Mouse (Mus musculus) retina, adult 2 months (tissue): Measurements from ENCODE around the gene Rasl12.

Experiments
- DNase-seq: peaks from one replicate; pipeline ENCODE4 v3.0.0-alpha.2; 2012; ENCODE audit warnings: low read depth, low spot score

Gene Rasl12

DNA sequence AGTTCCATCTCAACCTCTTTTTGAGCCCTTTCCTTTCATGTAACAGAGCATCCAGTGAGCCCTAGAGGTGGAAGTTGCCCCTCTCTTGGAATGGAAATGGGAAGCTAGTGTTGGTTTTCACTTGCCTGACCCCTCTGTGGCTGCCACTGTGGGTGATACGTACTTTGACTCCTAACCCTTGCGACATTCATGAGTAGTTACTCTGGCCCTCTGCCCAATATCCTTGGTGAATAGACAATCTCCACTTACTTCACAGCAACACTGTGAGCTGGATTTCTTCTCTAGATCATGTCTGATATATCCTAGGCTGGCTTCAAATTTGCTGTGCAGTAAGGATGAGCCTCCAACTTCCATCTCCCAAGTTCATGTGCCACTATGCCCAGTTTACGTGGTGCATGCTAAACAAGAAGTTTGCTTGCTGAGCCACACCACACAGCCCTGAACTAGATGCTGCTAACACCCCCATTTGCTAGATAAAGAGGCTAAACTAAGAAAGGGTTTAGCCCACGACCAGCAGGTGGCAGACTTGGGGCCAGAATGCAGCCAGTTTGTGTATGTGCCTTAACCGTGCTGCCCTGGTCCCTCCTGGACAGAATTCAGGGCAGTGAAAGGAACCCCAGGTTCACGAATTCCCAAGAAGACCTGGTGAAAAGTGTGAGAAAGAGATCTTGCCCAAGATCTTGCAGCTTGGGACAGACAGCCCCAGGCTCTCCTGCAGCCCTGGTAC, 5.5 kb upstream of the Rasl12 start:
- DNase-seq, result peak; percentile 42

DNA sequence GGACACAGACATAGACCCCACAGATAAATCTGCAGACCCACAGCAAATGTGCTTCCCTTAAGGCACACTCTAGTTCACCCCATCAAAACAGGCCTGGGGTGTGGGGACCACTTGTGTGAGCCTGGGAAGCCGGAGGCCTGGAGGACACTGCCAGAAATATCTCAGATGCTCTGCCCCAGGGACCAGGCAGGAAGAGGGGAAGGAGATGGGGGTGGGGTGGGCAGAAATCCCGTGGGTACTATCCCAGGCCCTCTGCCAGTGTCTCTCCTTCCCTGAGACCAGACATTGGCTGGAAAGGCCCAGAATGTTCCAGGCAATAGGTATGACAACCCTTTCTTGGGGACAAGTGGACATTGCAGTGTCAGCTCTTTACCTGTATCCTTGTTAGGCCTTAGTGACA, 4.7 kb upstream of the Rasl12 start:
- DNase-seq, result no peak

DNA sequence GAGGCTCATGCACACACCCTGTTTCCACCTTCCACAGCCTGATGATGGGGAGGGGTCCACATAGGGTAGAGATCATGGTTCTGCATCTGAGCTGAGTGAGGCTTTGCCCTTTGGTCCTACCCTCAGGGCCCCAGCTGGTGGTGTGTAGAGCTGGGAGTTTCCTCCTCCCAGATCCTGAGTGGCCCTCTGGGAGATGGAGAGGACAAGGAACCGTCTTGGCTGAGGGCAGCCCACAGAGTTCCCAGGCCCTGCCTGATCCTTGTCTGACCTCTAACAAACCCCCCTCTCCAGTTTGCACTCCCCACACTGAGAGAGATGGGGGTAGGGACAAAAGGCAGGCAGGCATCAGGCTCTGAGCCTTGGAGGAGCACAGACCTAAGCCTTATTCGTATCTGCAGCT, 3.9 kb upstream of the Rasl12 start:
- no peak for DNase-seq

DNA sequence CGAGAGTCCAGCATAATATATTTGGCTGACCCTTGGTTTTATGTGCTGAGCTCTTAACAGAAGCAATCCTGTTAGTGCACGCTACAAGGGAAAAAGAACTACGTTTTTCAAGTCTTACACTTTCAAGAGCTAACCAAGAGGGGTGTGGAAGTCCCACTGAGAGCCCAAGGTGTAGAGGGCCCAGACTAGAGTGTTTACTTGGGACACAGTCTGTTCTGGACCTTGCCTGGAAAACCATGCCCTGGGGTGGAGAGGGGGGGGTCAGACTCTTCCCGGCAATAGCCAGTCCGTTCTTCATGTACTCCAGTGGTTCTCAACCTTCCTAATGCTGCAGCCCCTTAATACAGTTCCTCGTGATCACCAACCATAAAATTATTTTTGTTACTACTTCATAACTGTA, 1.6 kb downstream of the Rasl12 start:
- no peak for DNase-seq

DNA sequence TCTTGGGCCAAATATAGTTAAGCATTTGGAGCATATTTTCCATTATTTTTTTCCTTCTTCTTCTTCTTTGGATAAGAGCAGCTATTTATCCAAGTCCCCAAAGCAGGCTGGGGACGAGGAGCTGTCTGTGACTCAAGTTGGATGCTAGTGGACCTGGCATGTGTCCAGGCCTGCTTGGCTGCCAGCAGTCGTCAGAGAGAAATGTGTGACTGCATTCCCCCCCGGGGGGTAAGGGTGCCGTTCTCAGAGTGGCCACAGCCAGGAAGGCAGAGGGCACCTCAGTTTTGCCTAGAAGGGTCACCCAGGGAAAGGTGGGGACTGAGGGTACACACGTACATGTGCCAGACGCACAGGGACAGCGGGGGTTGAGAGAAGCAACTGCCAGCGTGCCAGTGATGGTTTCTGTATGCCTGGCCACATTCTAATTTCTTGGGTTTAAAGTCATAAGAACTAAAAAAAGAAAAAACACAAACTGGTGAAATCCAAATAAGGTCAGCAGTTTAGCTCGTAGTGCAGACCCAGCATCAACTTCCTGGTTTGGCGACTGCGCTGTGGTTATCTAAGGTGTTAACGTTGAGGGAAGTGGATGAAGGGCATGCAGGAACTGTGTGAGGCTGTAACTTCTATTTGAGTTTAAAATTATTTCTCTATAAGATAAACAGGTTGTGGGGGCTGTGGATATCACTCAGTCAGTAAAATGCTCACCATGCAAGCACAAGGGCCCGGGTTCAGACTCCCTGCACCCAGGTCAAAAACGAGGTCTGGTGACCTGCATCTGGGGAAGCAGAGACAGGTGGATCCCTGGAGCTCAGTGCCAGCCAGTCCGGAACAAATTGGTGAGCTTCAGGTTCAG, 6.3 kb downstream of the Rasl12 start:
- no peak for DNase-seq

DNA sequence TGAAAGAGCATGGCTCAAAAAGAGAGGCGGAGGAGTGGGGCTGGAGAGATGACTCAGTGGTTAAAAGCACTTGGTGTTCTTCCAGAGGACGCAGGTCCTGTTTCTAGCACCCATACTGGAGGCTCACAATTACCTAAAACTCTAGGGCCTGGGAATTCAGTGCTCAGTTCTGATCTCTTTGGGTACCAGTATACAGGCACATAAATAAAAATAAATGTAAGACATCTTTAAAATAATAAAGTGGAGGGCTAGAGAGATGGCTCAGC, 6.8 kb downstream of the Rasl12 start:
- DNase-seq, result no peak

DNA sequence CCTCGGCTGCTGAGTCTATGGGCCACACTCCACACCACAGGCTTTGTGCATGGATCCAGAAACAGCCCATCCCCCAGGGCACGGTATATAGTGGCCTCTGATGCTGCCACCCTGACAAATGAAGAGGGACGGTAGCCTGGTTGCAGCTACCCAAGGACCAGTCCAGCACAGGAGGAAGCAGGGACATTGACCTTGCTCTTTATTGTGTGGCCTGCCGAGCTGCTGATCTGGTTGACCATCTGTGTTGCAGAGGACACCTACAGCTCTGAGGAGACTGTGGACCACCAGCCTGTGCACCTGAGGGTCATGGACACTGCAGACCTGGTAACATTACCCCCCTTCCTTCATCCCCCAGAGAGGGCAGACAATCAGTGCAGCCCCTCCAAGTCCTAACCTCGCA, 9.0 kb downstream of the Rasl12 start:
- no peak for DNase-seq

DNA sequence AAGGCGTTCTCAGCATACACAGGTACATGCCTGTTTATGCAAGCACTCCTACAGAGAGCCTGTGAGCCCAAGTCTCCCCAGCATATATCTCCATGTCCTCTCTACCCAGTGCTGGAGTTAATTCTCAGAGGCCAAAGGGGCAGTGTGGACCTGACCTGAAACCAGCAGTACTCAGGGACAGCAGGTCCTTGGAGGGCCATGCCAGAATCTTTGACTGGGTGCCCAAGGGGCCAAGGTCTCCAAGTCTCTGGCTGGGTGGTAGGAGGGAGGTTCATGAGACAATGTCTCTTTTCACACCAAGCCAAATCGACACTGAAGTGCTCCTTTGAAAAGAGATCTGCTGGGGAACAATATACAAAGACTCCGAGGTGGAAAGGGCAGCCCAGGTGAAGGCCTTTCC, 9.6 kb downstream of the Rasl12 start:
- DNase-seq, result no peak

DNA sequence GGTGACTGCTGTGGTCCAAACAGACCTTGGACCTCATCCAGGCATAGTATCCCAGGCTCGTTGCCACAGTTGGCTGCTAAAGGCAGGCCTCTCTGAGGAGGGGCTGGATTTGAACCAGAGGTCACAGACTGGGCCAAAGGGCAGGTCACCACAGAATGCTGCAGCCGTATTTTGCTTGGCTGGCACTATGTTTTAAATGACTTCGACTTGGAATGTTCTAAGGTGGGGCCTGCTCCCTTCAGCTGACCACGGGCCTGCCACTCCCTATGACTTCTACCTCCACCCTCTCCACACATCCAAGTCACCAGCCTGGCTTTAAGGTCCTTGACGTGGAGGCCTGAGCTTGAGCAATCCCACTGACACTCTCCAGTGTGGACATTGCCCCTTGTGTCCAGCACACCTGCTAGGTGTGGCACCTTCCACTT, 10.6 kb downstream of the Rasl12 start:
- no peak for DNase-seq

DNA sequence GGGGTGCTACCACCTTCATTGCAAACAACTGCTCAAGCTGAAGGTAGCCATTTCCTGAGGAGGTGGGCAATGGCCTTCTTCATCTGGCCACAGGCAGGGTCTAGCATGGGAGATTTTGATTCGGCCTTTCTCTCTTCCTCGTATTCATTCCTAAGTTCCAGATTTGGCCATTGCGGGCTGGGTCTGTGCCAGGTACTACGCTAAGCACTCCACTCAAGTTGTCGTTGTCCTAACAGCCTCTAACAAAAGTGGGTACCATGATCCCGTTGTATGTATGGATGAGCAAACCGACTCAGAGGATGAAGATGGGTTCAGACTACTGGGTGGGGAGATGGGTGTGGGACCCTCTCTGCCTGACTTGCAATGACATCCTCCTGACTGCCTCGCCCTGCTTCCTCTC, 12.1 kb downstream of the Rasl12 start:
- DNase-seq, result no peak

DNA sequence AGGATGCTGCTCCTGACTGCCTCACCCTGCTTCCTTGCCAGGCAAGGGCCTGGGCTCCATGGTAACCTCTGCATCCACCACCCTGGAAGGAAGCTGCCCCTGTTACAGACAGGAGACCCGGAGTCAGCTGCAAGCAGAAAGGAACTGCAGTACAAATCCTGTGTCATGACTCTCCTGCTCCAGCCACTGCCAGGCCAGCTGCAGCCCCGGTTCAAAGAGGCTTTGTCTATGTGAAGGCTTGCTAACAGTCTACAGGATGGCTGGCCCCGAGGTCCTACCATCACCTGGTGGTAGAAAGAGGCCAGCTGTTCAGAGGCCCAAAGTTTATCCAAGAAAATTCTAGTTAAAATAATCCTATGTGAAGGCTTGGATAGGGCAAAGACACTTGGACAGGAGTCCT, 13.0 kb downstream of the Rasl12 start:
- DNase-seq, result no peak

DNA sequence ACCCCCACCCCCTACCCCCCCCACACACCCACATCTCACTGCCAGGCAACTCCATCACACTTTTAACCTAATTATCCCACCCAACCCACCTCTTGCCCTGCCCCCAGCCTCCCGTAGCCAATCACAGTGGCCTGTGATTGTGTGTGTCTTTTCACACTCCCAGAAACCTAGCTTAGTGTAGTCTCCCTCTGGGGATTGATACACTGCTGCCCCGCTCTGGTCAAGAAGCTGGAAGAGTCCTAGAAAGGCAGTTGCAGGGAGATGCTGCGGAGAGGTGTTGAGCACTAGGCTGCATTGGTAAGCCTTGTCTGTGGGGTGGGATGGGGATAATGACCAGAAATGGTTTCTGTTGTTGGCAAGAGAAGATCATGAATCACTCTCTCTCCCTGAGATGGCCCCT, 19.4 kb downstream of the Rasl12 start:
- no peak for DNase-seq

DNA sequence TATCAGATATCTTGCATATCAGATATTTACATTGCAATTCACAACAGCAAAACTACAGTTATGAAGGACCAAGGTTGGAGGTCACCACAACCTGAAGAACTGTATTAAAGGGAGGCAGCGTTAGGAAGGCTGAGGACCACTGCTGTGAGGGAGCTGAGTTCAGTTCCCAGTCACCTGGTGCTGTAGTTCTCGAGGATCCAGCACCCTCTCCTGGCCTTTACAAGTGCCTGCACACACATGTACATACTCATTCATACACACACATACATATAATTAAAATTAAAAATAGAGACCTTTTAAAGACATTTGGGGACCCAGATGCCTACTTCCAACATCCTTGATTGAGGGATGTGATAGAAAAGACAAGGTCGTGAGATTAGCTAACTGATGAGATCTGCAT, 21.3 kb downstream of the Rasl12 start:
- DNase-seq, result no peak

DNA sequence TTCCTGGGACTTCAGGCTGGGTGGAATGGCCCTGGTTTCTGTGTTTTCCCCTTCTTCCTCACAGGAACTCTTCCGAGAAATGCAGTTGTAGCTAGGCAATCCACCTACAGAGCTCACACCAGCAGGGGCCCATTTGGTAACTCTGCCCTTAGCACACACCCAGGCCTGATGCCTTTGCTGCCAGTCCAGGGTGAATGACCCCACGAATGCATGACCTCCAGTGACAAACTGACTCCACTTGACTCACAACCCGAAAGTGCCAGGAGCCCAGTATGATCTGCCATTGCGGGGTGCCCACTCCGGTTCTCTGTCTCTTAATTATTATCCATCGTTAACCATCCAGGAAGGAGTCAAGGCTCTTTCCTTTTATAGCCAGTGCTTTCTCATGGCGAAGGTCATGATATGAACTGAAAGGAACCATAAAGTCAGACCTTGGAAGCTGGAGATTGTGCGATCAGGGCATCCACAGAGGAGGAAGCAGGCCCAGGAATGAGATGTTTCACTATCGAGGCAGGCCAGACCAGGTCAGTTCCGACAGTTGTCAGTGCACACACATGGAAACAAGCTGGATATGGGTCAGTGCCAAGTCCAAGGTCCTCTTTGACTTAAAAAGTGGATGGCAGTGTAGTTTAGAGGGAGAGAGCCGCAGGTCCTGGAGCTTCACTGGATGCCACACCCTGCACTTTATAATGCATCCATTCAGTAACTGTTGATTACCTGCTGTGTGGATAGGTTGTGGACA, 24.6 kb downstream of the Rasl12 start, which contains the start of gene Slc51b:
Gene Slc51b, minus strand, starts transcription at position 196 of the 742 bp plus-strand sequence.
- DNase-seq, result no peak

DNA sequence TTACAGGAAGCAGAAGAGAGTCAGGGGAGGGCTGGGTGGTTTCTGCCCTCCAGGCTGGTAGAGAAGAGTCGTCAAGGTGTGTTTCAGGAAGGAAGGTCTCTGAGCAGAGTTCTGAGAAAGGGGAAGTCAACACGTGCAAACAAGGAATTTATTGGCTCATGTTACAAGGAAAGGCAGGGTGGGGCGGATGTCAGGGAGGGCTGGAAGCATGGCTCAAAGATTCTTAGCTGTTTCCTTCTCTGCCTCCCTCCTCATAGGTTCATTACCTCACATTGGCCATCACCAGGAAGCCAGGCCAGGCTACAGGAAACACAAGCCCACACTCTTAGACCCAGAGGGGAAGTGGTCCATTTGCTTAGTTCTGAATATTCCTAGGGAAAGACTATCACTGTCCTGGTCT, 26.1 kb downstream of the Rasl12 start:
- no peak for DNase-seq

DNA sequence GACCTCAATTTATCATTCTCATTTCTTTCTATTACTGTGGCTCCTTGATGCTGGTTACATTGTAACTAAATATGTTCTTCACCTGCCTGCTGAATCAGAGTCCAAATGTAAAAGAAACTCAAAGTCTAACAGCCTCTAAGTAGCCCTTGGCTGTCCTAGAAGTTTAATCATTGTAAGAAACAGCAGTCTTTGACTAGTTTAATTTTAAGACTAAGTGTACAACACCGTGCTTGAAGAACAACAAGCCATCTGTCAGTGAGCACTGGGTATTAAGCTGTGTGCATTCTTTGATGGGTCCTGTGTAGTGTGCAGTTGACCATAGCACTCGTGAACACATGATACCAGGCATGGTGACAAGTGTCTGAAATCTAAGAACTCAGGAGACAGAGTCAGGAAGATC, 29.2 kb downstream of the Rasl12 start:
- no peak for DNase-seq

DNA sequence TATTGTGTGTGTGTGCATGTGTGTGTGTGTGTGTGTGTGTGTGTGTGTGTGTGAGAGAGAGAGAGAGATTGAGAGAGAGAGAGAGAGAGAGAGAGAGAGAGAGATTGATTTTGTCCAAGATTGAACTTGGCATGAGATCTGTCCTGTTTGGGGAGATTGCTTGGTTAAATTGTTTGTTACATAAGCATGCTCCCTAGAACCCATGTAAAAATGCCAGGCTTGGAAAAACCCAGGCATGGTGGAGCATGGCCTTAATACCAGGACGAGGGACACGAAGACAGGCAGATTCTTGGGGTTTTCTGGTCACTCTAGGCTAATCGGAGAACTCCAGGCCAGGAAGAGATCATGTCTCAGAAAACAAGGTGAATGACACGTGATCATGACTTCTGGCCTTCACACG, 29.7 kb downstream of the Rasl12 start:
- DNase-seq, result no peak

DNA sequence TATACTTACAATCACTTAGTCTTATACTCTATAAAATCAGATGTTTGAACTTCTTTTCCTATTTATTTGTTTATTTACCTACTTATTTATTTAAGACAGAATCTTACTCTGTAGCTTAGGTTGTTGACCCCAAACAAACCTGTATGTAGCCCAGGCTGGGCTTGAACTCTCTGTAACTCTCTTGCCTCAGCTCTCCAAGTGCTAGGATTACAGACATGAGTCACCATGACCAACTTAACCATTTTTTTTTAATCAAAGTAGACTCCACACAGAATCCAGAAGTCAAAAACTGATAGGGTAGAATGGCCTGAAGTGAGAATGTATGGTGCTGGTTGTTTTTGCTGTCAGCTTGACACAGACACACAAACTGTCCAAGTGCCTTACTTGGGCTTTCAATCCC, 32.1 kb downstream of the Rasl12 start:
- DNase-seq, result no peak

DNA sequence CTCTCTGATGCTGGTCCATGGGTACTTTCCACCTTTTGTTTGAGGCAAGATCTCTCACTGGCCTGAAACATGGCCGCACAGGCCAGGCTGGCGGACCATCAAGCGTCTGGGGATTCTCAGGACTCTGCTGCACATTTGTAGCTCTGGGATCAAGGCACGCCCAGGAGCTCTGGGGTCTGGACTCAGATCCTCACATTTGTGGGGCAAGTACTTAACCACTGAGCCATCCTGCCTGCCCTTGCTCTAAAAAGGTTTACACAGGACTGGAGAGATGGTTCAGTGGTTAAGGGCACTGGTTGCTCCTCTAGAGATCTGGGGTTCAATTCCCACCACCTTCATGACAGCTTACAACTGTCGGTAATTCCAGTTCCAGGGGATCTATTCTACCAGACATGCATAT, 32.6 kb downstream of the Rasl12 start:
- no peak for DNase-seq

DNA sequence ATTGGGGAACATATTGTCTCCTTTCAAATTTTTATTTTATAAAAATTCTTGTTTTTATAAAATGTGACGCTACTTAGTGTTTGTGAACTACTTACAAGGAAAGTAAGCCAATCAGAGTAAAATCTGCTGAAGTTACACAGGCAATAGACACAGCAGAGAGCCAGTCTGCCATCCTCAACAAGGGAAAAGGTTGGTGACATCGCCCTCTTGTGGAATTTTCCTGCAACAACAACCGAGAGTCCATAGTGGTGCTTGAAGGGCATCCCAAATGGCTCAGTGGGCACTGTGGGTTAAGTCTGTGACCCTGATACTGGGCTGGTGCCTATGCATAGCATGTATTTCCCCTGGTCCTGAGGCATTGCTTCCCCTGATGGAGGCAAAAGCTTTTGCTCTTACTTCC, 33.9 kb downstream of the Rasl12 start:
- peak; percentile 68 for DNase-seq

DNA sequence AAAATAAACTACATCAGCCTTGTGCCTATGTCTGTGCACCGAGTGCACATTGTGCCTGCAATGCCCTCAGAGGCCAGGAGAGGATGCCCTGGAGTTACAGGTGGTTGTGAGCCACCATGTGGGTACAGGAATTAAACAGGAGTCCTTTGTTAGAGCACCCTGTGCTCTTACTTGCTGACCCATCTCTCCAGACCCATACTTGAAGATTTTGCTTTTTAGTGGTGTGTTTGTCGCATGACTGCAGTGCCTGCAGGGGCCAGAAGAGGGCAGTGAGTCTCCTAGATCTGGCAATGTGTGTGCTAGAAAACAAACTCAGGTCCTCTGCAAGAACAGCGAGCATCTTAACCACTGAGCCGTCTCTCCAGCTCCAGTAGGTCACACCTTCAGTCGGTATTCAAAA, 35.8 kb downstream of the Rasl12 start:
- no peak for DNase-seq

DNA sequence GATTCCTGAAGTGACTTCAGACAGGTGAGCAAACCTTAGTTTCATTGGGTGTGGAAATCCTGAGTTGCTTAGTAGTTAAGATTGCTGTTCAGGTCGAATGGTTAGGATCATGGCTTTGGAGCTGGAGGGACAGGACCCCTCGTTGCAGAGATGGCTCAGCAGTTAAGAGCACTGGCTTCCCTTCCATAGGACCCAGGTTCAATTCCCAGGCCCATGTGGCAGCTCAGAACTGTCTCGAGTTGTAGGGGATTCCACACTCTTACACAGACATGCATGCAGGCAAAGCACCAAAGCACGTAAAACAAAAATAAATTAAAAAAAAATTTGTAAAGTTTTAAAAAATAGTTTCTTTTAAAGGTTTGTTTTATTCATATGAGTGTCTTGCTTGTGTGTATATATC, 36.9 kb downstream of the Rasl12 start:
- no peak for DNase-seq
